Mouse (Mus musculus): ENCODE results near the gene Ints1. TPM values are rescaled to one million over a fixed set of nuclear protein-coding genes. Genes with fewer than 3 reads are reported as not detected.

Gene Ints1
- polyA plus RNA-seq, 1 experiment from 2014 or later = 21.5 TPM

DNA sequence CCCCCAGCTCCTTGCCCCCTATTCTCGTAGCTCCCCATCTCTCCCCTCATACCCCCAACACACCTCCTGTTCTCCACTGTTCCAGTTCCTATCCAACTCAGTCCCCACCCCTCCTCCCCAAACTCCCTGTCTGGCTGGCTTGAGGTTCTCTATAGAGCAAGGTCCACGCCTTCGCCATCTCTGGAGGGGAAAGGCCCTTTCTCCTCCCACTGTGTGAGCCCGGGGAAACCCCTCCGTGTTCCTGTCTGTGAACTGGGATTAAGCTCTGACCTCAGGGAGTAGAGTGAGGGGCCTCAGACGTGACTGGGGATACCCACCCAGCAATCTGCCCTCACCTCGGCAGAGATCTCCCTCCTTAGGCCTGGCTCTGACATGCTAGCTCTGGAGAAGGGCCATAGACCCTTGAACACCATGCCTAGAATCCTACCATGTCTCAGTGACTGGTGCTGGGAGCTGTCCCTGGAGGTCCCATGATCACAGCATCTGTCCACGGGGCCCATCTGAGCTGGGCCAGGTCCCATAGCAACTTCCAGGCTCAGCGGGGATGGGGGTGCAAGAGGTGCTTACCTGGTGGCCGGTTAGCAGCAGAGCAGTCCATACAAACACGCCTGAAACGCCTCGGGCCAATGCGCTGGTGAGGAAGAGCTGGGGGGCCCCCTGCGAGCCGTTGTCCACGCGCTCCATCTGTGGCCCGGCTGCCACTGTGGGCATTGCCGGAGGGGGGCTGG lies 37.1 kb upstream of the Ints1 start:
- no peak overlapping the region for H3K27ac ChIP-seq
- H3K4me3 ChIP-seq = no peak overlapping the region
- no peak overlapping the region for H3K4me2 ChIP-seq
- H3K4me1 ChIP-seq = no peaks in the 10 kb centered on the region
- ATAC-seq (ENCODE audit: insufficient number of reproducible peaks, low FRiP score, low TSS enrichment, low read depth) = no peak
- no peaks in the 10 kb centered on the region for H3K36me3 ChIP-seq
- H3K9me3 ChIP-seq = no peaks in the 10 kb centered on the region
- H3K9ac ChIP-seq = no peak overlapping the region
- peaks cover 39% of the 10 kb centered on the region for H3K27me3 ChIP-seq
- WGBS = 66% methylated on average over 20 of the region's 20 CpGs

DNA sequence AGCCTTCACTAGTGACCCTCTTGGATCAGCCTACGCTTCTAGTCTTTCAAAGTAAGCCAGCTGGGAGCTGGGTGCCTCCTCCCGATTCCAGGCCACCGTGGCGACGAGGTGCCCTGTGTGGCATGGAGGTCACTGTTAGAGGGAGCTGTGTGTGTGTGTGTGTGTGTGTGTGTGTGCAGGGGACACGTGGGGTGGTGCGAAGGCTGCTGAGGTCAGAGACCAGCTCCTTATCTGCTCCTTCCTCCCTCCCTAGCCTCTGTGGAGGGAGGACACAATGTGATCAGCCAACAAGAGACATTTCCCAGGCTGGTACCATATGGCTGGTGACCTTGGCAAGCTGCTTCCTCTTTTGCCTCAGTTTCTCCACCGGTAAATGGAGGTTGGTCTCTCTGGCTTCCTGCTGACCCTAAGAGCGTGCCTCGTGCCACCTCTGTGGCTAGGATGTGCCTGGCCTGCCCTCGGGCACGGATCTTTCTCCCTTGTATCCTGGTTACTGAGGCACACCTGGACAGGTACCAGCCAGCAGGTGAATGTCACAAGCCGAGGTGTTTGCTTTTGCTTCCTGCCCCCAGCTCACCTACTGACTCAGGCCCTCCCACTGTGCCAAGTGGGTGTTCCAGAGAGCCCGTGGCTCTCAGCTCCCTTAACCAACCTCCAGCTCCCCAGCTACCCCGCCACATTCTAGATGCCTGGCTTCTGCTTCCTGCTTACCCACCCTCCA lies 36.4 kb upstream of the Ints1 start:
- no peaks in the 10 kb centered on the region for H3K36me3 ChIP-seq
- H3K9ac ChIP-seq = no peak overlapping the region
- peaks cover 39% of the 10 kb centered on the region for H3K27me3 ChIP-seq
- H3K4me1 ChIP-seq = no peaks in the 10 kb centered on the region
- ATAC-seq (ENCODE audit: insufficient number of reproducible peaks, low FRiP score, low TSS enrichment, low read depth) = no peak
- H3K9me3 ChIP-seq = no peaks in the 10 kb centered on the region
- no peak overlapping the region for H3K4me2 ChIP-seq
- H3K4me3 ChIP-seq = no peak overlapping the region
- 73% methylated on average over 15 of the region's 15 CpGs for WGBS
- H3K27ac ChIP-seq = no peak overlapping the region

GRCm38 (mm10) chr5:139809397-139809796 lies 33.9 kb upstream of the Ints1 start:
- Histone ChIP-seq H3K9me3 (no peaks in the 10 kb centered on the region), H3K4me2 (no peak overlapping the region)
- 56% methylated on average over 4 of the region's 4 CpGs for WGBS

GRCm38 (mm10) chr5:139805924-139806323 lies 30.4 kb upstream of the Ints1 start:
- no peak overlapping the region for H3K4me2 ChIP-seq
- H3K9me3 ChIP-seq = no peaks in the 10 kb centered on the region
- no peak for ATAC-seq (ENCODE audit: insufficient number of reproducible peaks, low FRiP score, low TSS enrichment, low read depth)
- H3K27me3 ChIP-seq = no peaks in the 10 kb centered on the region
- peaks cover 18% of the 10 kb centered on the region for H3K4me1 ChIP-seq
- H3K4me3 ChIP-seq = no peak overlapping the region
- H3K36me3 ChIP-seq = peaks cover 7% of the 10 kb centered on the region
- 87% methylated on average over 8 of the region's 8 CpGs for WGBS
- H3K27ac ChIP-seq = no peak overlapping the region
- no peak overlapping the region for H3K9ac ChIP-seq

More at GRCm38 (mm10) chr5:139809397-139809796, 33.9 kb upstream of the Ints1 start:
- H3K4me1 ChIP-seq = peaks cover under 1% of the 10 kb centered on the region; the same call in 1 of the 2 replicates
- H3K27ac ChIP-seq = no peak overlapping the region
- H3K9ac ChIP-seq = no peak overlapping the region
- no peaks in the 10 kb centered on the region for H3K36me3 ChIP-seq
- no peak overlapping the region for H3K4me3 ChIP-seq
- H3K27me3 ChIP-seq = peaks cover 27% of the 10 kb centered on the region
- no peak for ATAC-seq (ENCODE audit: insufficient number of reproducible peaks, low FRiP score, low TSS enrichment, low read depth)

- no peak overlapping the region for H3K4me2 ChIP-seq
- H3K4me1 ChIP-seq = peaks cover 18% of the 10 kb centered on the region
- no peak overlapping the region for H3K9ac ChIP-seq
- WGBS = 88% methylated on average over 11 of the region's 11 CpGs
- H3K27ac ChIP-seq = no peak overlapping the region
- H3K27me3 ChIP-seq = no peaks in the 10 kb centered on the region
- H3K4me3 ChIP-seq = no peak overlapping the region
- peaks cover 20% of the 10 kb centered on the region for H3K36me3 ChIP-seq
- ATAC-seq (ENCODE audit: insufficient number of reproducible peaks, low FRiP score, low TSS enrichment, low read depth) = no peak
- no peaks in the 10 kb centered on the region for H3K9me3 ChIP-seq
Measured at GRCm38 (mm10) chr5:139804573-139805111, 29.2 kb upstream of the Ints1 start.

DNA sequence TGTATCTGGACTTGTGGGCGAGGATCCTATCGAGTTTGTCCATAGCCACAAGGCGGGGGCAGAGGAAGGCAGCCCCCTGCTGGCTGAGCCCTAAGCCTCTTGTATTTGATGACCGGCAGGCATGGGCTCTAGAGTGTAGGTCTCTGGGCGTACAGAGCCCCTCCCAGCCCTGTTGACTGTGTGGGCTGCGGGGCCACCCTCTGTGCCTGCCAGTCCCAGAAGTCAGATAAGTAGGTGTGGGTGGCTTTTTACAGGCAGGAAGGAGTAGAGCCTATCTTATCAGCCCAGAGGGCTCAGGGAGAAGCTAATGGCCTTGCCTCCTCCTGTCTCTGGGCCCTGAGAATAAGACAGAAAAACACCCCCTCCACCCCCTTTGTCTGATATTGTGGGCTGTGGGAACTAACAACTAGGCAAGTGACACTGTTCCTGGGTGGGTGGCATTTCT lies 28.7 kb upstream of the Ints1 start:
- H3K4me1 ChIP-seq = peaks cover 18% of the 10 kb centered on the region
- no peak for ATAC-seq (ENCODE audit: insufficient number of reproducible peaks, low FRiP score, low TSS enrichment, low read depth)
- H3K9ac ChIP-seq = no peak overlapping the region
- 16% methylated on average over 6 of the region's 6 CpGs for WGBS
- peaks cover 22% of the 10 kb centered on the region for H3K36me3 ChIP-seq
- H3K4me3 ChIP-seq = no peak overlapping the region
- no peaks in the 10 kb centered on the region for H3K27me3 ChIP-seq
- H3K9me3 ChIP-seq = no peaks in the 10 kb centered on the region
- no peak overlapping the region for H3K27ac ChIP-seq
- no peak overlapping the region for H3K4me2 ChIP-seq

DNA sequence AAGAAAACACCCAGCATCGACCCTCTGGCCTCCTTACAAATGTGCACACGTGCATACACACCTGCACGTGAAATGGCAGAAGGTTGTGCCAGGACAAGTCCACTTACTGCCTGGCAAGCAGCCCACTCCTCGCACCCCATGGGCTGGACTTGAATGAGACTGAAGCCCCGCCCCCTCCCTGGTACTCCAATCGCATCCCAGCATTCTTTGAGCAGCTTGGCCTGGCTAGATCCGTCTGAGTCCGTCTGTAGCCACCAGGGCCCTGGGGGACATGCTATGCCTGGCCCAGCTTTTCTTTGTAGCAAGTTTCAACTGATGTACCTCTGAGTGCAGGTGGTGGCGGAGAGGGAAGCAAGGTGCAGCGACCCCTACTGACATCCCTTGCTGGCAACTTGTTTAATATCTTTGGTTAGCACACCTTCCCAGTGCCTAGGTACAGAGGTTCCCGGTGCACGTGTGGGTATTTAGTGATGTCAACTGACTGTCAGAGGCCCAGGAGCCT lies 28.2 kb upstream of the Ints1 start:
- Histone ChIP-seq H3K27me3 (no peaks in the 10 kb centered on the region), H3K27ac (no peak overlapping the region), H3K4me3 (no peak overlapping the region), H3K9ac (no peak overlapping the region), H3K4me2 (0 out of 2 replicates have a peak overlapping the region, but pooled peaks have one; percentile 10), H3K9me3 (no peaks in the 10 kb centered on the region), H3K4me1 (peaks cover 18% of the 10 kb centered on the region), H3K36me3 (peaks cover 22% of the 10 kb centered on the region)
- 6% methylated on average over 12 of the region's 12 CpGs for WGBS
- no peak for ATAC-seq (ENCODE audit: insufficient number of reproducible peaks, low FRiP score, low TSS enrichment, low read depth)

DNA sequence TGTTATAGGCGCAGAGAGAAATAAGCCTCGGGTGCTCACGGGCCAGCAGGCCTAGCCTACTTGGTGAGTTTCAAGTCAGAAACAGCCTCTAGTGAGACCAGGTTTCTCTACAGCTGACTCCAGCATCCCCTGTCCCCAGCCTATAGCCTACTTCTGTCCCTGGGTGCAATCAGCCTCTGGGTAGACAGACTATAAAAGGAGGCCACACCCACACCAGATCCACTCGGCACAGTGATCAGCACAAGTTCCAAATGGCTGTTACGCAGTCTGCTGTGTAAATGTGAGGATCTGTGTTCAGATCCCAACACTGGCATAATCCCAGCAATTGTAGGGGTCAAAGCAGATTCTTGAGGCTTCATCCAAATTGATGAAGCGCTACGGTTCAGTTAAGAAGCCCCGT lies 27.7 kb upstream of the Ints1 start:
- Histone ChIP-seq H3K27ac (no peak overlapping the region), H3K4me1 (peaks cover 22% of the 10 kb centered on the region), H3K9me3 (no peaks in the 10 kb centered on the region), H3K9ac (no peak overlapping the region), H3K4me2 (no peak overlapping the region), H3K4me3 (no peak overlapping the region), H3K36me3 (peaks cover 22% of the 10 kb centered on the region), H3K27me3 (no peaks in the 10 kb centered on the region)
- 52% methylated on average over 8 of the region's 8 CpGs for WGBS
- no peak for ATAC-seq (ENCODE audit: insufficient number of reproducible peaks, low FRiP score, low TSS enrichment, low read depth)

GRCm38 (mm10) chr5:139801880-139802279 lies 26.4 kb upstream of the Ints1 start:
- no peaks in the 10 kb centered on the region for H3K27me3 ChIP-seq
- H3K4me3 ChIP-seq = no peak overlapping the region
- H3K36me3 ChIP-seq = peaks cover 22% of the 10 kb centered on the region
- H3K9ac ChIP-seq = no peak overlapping the region
- 90% methylated on average over 10 of the region's 10 CpGs for WGBS
- H3K9me3 ChIP-seq = no peaks in the 10 kb centered on the region
- no peak overlapping the region for H3K4me2 ChIP-seq
- H3K27ac ChIP-seq = no peak overlapping the region
- H3K4me1 ChIP-seq = peaks cover 35% of the 10 kb centered on the region
- ATAC-seq (ENCODE audit: insufficient number of reproducible peaks, low FRiP score, low TSS enrichment, low read depth) = no peak

GRCm38 (mm10) chr5:139801231-139801630 lies 25.8 kb upstream of the Ints1 start:
- H3K27ac ChIP-seq = no peak overlapping the region
- no peaks in the 10 kb centered on the region for H3K9me3 ChIP-seq
- WGBS = 91% methylated on average over 8 of the region's 8 CpGs
- H3K4me2 ChIP-seq = no peak overlapping the region
- ATAC-seq (ENCODE audit: insufficient number of reproducible peaks, low FRiP score, low TSS enrichment, low read depth) = no peak
- no peak overlapping the region for H3K9ac ChIP-seq
- peaks cover 42% of the 10 kb centered on the region for H3K4me1 ChIP-seq
- H3K4me3 ChIP-seq = no peak overlapping the region
- H3K27me3 ChIP-seq = no peaks in the 10 kb centered on the region
- peaks cover 22% of the 10 kb centered on the region for H3K36me3 ChIP-seq

DNA sequence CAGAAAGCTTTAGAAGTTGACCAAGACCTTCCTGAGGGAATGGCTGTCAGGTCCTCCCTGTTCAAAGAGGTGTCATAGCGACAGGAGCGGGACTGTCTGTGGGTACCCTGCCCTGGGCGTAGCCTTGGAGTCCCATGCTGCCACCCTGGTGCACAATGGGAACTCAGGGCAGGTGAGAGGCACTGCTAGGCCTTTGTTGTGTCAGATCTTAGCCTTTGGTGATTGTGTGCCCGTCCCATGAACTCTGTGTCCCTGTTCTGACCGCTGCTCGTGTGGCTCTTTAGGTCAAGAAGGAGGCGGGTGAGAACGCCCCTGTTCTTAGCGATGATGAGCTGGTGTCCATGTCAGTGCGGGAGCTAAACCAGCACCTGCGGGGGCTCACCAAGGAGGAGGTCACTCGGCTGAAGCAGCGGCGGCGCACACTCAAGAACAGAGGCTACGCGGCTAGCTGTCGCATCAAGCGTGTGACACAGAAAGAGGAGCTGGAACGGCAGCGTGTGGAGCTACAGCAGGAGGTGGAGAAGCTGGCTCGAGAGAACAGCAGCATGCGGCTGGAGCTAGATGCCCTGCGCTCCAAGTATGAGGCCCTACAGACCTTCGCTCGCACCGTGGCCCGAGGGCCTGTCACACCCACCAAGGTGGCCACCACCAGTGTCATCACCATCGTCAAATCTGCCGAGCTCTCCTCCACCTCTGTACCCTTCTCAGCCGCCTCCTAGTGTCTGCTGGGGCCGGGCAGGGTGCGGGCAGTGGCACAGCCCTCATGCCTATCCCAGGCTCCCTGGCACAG lies 24.5 kb upstream of the Ints1 start:
- no peak overlapping the region for H3K4me2 ChIP-seq

More for the DNA sequence above, 24.5 kb upstream of the Ints1 start:
- no peak for ATAC-seq (ENCODE audit: insufficient number of reproducible peaks, low FRiP score, low TSS enrichment, low read depth)
- no peak overlapping the region for H3K27ac ChIP-seq
- H3K36me3 ChIP-seq = peaks cover 22% of the 10 kb centered on the region
- H3K4me3 ChIP-seq = no peak overlapping the region
- WGBS = 93% methylated on average over 33 of the region's 33 CpGs
- H3K9me3 ChIP-seq = no peaks in the 10 kb centered on the region
- H3K9ac ChIP-seq = no peak overlapping the region
- H3K27me3 ChIP-seq = no peaks in the 10 kb centered on the region
- H3K4me1 ChIP-seq = peaks cover 50% of the 10 kb centered on the region
